In genomic region chr9:33233699-33234131, GRCm38 (mm10) we compare ENCODE assay signal across 13 mouse cellular contexts.
A peak's percentile ranks its signal among the peaks of the same experiment; 100 is the strongest.
DNase-seq lines count a peak whose midpoint lies in the region; ATAC-seq and TF ChIP-seq lines count a peak whose summit lies in the region.
"Had no signal": no experiment of that assay in that cellular context is flagged by ENCODE, and none has a peak within 500 bp of the region (broad histone marks: within the 10 kb centered on the region; RNA-seq: fewer than 3 reads in every experiment).

No protein-coding gene starts in this region.

- no peak overlapping the region for H3K4me3 ChIP-seq in cerebellum, adult 2 months (replicated peaks; ENCODE audit: insufficient read depth, low read depth, low read length)
- H3K4me3 ChIP-seq in forebrain, embryonic 14.5 days (ENCODE audit: low read depth, low read length), result no peak overlapping the region
- H3K4me3 ChIP-seq in neural tube, embryonic 15.5 days (replicated peaks), result no peak overlapping the region
- no peak overlapping the region for H3K4me3 ChIP-seq in liver, embryonic 11.5 days (ENCODE audit: low read depth, low read length)
- H3K4me3 ChIP-seq: embryonic facial prominence, embryonic 13.5 days; heart, embryonic 10.5 days had no signal

- TF ChIP-seq POLR2A in cerebellum, adult 2 months (IDR thresholded peaks at IDR 0.05; ENCODE audit: borderline replicate concordance, insufficient read depth, low read length), result no peak

- ATAC-seq in forebrain, embryonic 14.5 days, result peak; percentile 62
- peak; percentile 50 for ATAC-seq in neural tube, embryonic 15.5 days (ENCODE audit: low FRiP score)
- no peak for ATAC-seq in liver, embryonic 11.5 days (replicated peaks; ENCODE audit: low FRiP score)
- ATAC-seq: CD4-positive, CD25-positive, alpha-beta regulatory T cell, adult 4 months had no signal

- no peak overlapping the region for H3K9ac ChIP-seq in forebrain, embryonic 14.5 days (ENCODE audit: low read length)
- no peak overlapping the region for H3K9ac ChIP-seq in neural tube, embryonic 15.5 days (replicated peaks)
- no peak overlapping the region for H3K9ac ChIP-seq in liver, embryonic 11.5 days (ENCODE audit: low read depth, low read length)
- H3K9ac ChIP-seq: embryonic facial prominence, embryonic 13.5 days had no signal

- H3K36me3 ChIP-seq in forebrain, embryonic 14.5 days (ENCODE audit: control insufficient read depth, insufficient read depth, low read length), result no peaks in the 10 kb centered on the region
- no peaks in the 10 kb centered on the region for H3K36me3 ChIP-seq in neural tube, embryonic 15.5 days
- H3K36me3 ChIP-seq in liver, embryonic 11.5 days (ENCODE audit: control insufficient read depth, insufficient read depth, low read length), result no peaks in the 10 kb centered on the region
- H3K36me3 ChIP-seq: embryonic facial prominence, embryonic 13.5 days; heart, embryonic 10.5 days had no signal

- intact Hi-C loops in left cerebral cortex, postnatal 4 days (cut with DNase I), result no loop called here
- intact Hi-C loops in left cerebral cortex, postnatal 10 days (cut with DNase I), result no loop called here
- intact Hi-C loops in heart, postnatal 10 days (cut with DNase I), result no loop called here

- no peak for TF ChIP-seq CTCF in cerebellum, adult 2 months (IDR thresholded peaks at IDR 0.05; ENCODE audit: borderline replicate concordance, insufficient read depth, low read depth, low read length)

- DNase-seq in left cerebral cortex, postnatal 4 days, result peak; percentile 6
- DNase-seq in left cerebral cortex, postnatal 10 days (ENCODE audit: extremely low spot score in 1 of 2, low spot score in 2 of 2), result no peak
- peak; percentile 38 to 58 for DNase-seq in cerebellum, adult 2 months
- peak; percentile 53 for DNase-seq in forebrain, embryonic 14.5 days (ENCODE audit: low spot score)
- no peak for DNase-seq in heart, adult 18-20 months
- no peak for DNase-seq in liver, embryonic 11.5 days (ENCODE audit: low spot score)
- DNase-seq in heart, postnatal 10 days, result no peak
- DNase-seq: kidney, postnatal 25 days; lung, postnatal 10 days had no signal

- H3K27ac ChIP-seq in cerebellum, adult 2 months (ENCODE audit: insufficient read depth, low read length), result no peak overlapping the region
- no peak overlapping the region for H3K27ac ChIP-seq in forebrain, embryonic 14.5 days (ENCODE audit: low read depth, low read length)
- H3K27ac ChIP-seq in neural tube, embryonic 15.5 days (replicated peaks), result no peak overlapping the region
- H3K27ac ChIP-seq in liver, embryonic 11.5 days (ENCODE audit: low read depth, low read length), result no peak overlapping the region
- H3K27ac ChIP-seq: embryonic facial prominence, embryonic 13.5 days; heart, embryonic 10.5 days had no signal

- no peaks in the 10 kb centered on the region for H3K27me3 ChIP-seq in cerebellum, adult 2 months (ENCODE audit: control insufficient read depth, insufficient read depth, low read length)
- H3K27me3 ChIP-seq in forebrain, embryonic 14.5 days (replicated peaks; ENCODE audit: control insufficient read depth, insufficient read depth, low read length), result no peaks in the 10 kb centered on the region
- no peaks in the 10 kb centered on the region for H3K27me3 ChIP-seq in neural tube, embryonic 15.5 days (replicated peaks)
- H3K27me3 ChIP-seq in liver, embryonic 11.5 days (replicated peaks; ENCODE audit: control insufficient read depth, insufficient read depth, low read length), result no peaks in the 10 kb centered on the region
- H3K27me3 ChIP-seq: embryonic facial prominence, embryonic 13.5 days had no signal

- H3K4me2 ChIP-seq in forebrain, embryonic 14.5 days (ENCODE audit: low read length), result no peak overlapping the region
- peak overlapping the region; percentile 9; the same call in 1 of the 2 replicates for H3K4me2 ChIP-seq in neural tube, embryonic 15.5 days
- no peak overlapping the region for H3K4me2 ChIP-seq in liver, embryonic 11.5 days
- H3K4me2 ChIP-seq: embryonic facial prominence, embryonic 13.5 days had no signal

- no peaks in the 10 kb centered on the region for H3K9me3 ChIP-seq in forebrain, embryonic 14.5 days (replicated peaks; ENCODE audit: control insufficient read depth, low read length)
- no peaks in the 10 kb centered on the region for H3K9me3 ChIP-seq in neural tube, embryonic 15.5 days (replicated peaks)
- H3K9me3 ChIP-seq in liver, embryonic 11.5 days (ENCODE audit: control insufficient read depth, low read length), result no peaks in the 10 kb centered on the region
- H3K9me3 ChIP-seq: embryonic facial prominence, embryonic 13.5 days; heart, embryonic 10.5 days had no signal

- H3K4me1 ChIP-seq in cerebellum, adult 2 months (ENCODE audit: control insufficient read depth, insufficient read depth, low read length), result peaks cover 6% of the 10 kb centered on the region; the same call in 1 of the 2 replicates
- peaks cover 4% of the 10 kb centered on the region; the same call in 1 of the 2 replicates for H3K4me1 ChIP-seq in forebrain, embryonic 14.5 days (ENCODE audit: control insufficient read depth, insufficient read depth, low read length)
- H3K4me1 ChIP-seq in neural tube, embryonic 15.5 days, result peaks cover 7% of the 10 kb centered on the region; the same call in 1 of the 2 replicates
- H3K4me1 ChIP-seq in liver, embryonic 11.5 days (replicated peaks; ENCODE audit: control insufficient read depth, insufficient read depth, low read length), result no peaks in the 10 kb centered on the region
- H3K4me1 ChIP-seq: heart, embryonic 10.5 days had no signal

- WGBS in cerebellum, adult 2 months, result 8% methylated on average over 9 of the region's 9 CpGs
- WGBS in forebrain, embryonic 14.5 days, result 2% methylated on average over 9 of the region's 9 CpGs
- WGBS in neural tube, embryonic 15.5 days, result 18% methylated on average over 9 of the region's 9 CpGs
- WGBS in liver, embryonic 11.5 days, result 43% methylated on average over 9 of the region's 9 CpGs

Comparison
In these comparisons a context has a peak if more than half of its experiments do, and no peak if none do; other contexts are left out.
1. DNase-seq: peak in left cerebral cortex, postnatal 4 days (single experiment), cerebellum, adult 2 months (2 of 2) and forebrain, embryonic 14.5 days (single experiment); none in left cerebral cortex, postnatal 10 days (0 of 2), heart, adult 18-20 months (0 of 2), liver, embryonic 11.5 days (single experiment) and heart, postnatal 10 days (0 of 2).